Mouse (Mus musculus) G1E (cell line): ENCODE data around the gene Rbx1.

Experiments
- CTCF ChIP-seq: IDR thresholded peaks from 2 replicates; pipeline ENCODE4 v1.5.1; 2012; ENCODE audit warnings: low read depth, low read length, inconsistent platforms, mixed read lengths
- GATA1 ChIP-seq: IDR thresholded peaks from 2 replicates; pipeline ENCODE4 v1.6.1; 2012; ENCODE audit warnings: borderline replicate concordance, low read length, inconsistent platforms, mixed read lengths
- GATA2 ChIP-seq: IDR thresholded peaks from 2 replicates; pipeline ENCODE4 v1.6.1; 2012; ENCODE audit warnings: low read depth, low read length, inconsistent platforms, borderline replicate concordance
- POLR2AphosphoS5 ChIP-seq: IDR thresholded peaks from 2 replicates; pipeline ENCODE4 v1.6.1; 2012; ENCODE audit warnings: low read depth, low read length, inconsistent platforms; ENCODE audit not compliant: insufficient replicate concordance
- TAL1 ChIP-seq: conservative IDR thresholded peaks from 2 replicates; pipeline ENCODE4 v1.6.1; 2012; ENCODE audit warnings: low read depth, low read length, inconsistent platforms, mixed read lengths

- TF ChIP-seq CTCF (no peak), GATA1 (no peak), GATA2 (no peak), TAL1 (no peak), POLR2AphosphoS5 (0 out of 2 replicates have a peak, but pooled peaks have one; percentile 37)
Observed at GRCm38 (mm10) chr15:81476597-81476996, 10.5 kb downstream of the Rbx1 start.
